Mouse (Mus musculus) liver, postnatal 0 days (tissue): Measurements from ENCODE around the gene Znhit2. TPM values are rescaled to one million over a fixed set of nuclear protein-coding genes. Genes with fewer than 3 reads are reported as not detected.
A peak's percentile ranks its signal among the peaks of the same experiment; 100 is the strongest.

Source experiments
- ATAC-seq: fragments of 200-750 bp; cut with Nextera tagmentation; 2 replicates; pipeline ENCODE4 v1.8.0; 2017; ENCODE audit warnings: mild to moderate bottlenecking, moderate library complexity
- DNase-seq: peaks from one replicate; pipeline ENCODE4 v3.0.0-alpha.2; 2016
- H3K27ac ChIP-seq: fragments of 300-500 bp; sonication (generic); 2 replicates; pipeline ENCODE4 v1.5.1; 2014; ENCODE audit warnings: antibody characterized with exemption, moderate library complexity, mild to moderate bottlenecking, low read depth
- H3K27me3 ChIP-seq: fragments of 300-500 bp; sonication (generic); 2 replicates; pipeline ENCODE4 v1.6.1; 2014; ENCODE audit warnings: low read length, control low read depth, mixed read lengths; ENCODE audit not compliant: insufficient read depth
- H3K36me3 ChIP-seq: fragments of 300-500 bp; sonication (generic); replicated peaks from 2 replicates; pipeline ENCODE4 v1.6.1; 2014; ENCODE audit warnings: mild to moderate bottlenecking, control low read depth, low read length, moderate library complexity, mixed read lengths; ENCODE audit not compliant: insufficient read depth
- H3K4me1 ChIP-seq: fragments of 300-500 bp; sonication (generic); 2 replicates; pipeline ENCODE4 v1.6.1; 2014; ENCODE audit warnings: antibody characterized with exemption, mild to moderate bottlenecking, control low read depth; ENCODE audit not compliant: insufficient read depth
- H3K4me2 ChIP-seq: fragments of 300-500 bp; sonication (generic); 2 replicates; pipeline ENCODE4 v1.6.1; 2014; ENCODE audit warnings: low read depth, mild to moderate bottlenecking, low read length, moderate library complexity, mixed read lengths
- H3K4me3 ChIP-seq: fragments of 300-500 bp; sonication (generic); 2 replicates; pipeline ENCODE4 v1.5.1; 2014; ENCODE audit warnings: low read depth, low read length
- H3K9ac ChIP-seq: fragments of 300-500 bp; sonication (generic); replicated peaks from 2 replicates; pipeline ENCODE4 v1.6.1; 2014; ENCODE audit warnings: mild to moderate bottlenecking, moderate library complexity
- H3K9me3 ChIP-seq: fragments of 300-500 bp; sonication (generic); 2 replicates; pipeline ENCODE4 v1.6.1; 2016; ENCODE audit warnings: mild to moderate bottlenecking, control low read depth, low read length, mixed read lengths
- CTCF ChIP-seq: sonication (generic); IDR thresholded peaks from 2 replicates; pipeline ENCODE4 v1.5.1; 2016; ENCODE audit warnings: antibody characterized with exemption, low read depth
- EP300 ChIP-seq: IDR thresholded peaks from 2 replicates; pipeline ENCODE4 v1.6.1; 2016; ENCODE audit warnings: antibody characterized with exemption, low read depth, mild to moderate bottlenecking
- WGBS: fragments of 180-500 bp; shearing (Covaris S2); extraction: QIAGEN DNeasy Blood & Tissue Kit; methylation state at CpG from one replicate; pipeline ENCODE4 v1.1.7; 2014; ENCODE audit not compliant: insufficient replicate concordance; 5-methylcytosine and 5-hydroxymethylcytosine counted together
- polyA plus RNA-seq: library from polyadenylated mRNA; unstranded; fragments of >200 nt; fragmentation: Nextera tagmentation; extraction: Ambion mirVana; gene quantifications from 2 replicates; pipeline ENCODE4 v1.2.1, GENCODE M21; 2015

The Znhit2 gene
- polyA plus RNA-seq, 1 experiment from 2014 or later, result 30.2 TPM

- ATAC-seq, result peak; percentile 91
- peak within 1 kb of the TSS; percentile 68 for H3K9ac ChIP-seq
Observed at GRCm38 (mm10) chr19:6076564-6077393, 15.8 kb downstream of the Znhit2 start, which contains the start of gene Vps51. Gene Vps51, minus strand, starts transcription at chr19:6077231.

GRCm38 (mm10) chr19:6079983-6080480, 19.0 kb downstream of the Znhit2 start, which contains the start of gene Tmem262:
Gene Tmem262, plus strand, starts transcription at chr19:6080033.
- 84% methylated on average over 12 of the region's 12 CpGs for WGBS
- TF ChIP-seq EP300, result no peak
- no peak for TF ChIP-seq CTCF
- H3K9ac ChIP-seq, result no peak within 1 kb of the TSS
- no peak within 1 kb of the TSS for H3K4me2 ChIP-seq
- no peak for DNase-seq
- H3K4me1 ChIP-seq, result peaks cover 26% of the 10 kb centered on the region
- H3K27ac ChIP-seq, result no peak within 1 kb of the TSS
- no peaks in the 10 kb centered on the region for H3K27me3 ChIP-seq
- peaks cover 27% of the 10 kb centered on the region for H3K36me3 ChIP-seq
- H3K9me3 ChIP-seq, result no peaks in the 10 kb centered on the region
- H3K4me3 ChIP-seq, result no peak within 1 kb of the TSS
- ATAC-seq, result no peak

More at GRCm38 (mm10) chr19:6076564-6077393, 15.8 kb downstream of the Znhit2 start, which contains the start of gene Vps51:
- Histone ChIP-seq H3K36me3 (peaks cover 18% of the 10 kb centered on the region), H3K4me1 (peaks cover 17% of the 10 kb centered on the region), H3K27me3 (no peaks in the 10 kb centered on the region), H3K27ac (peak within 1 kb of the TSS; percentile 79), H3K4me3 (peak within 1 kb of the TSS; percentile 70), H3K4me2 (peak within 1 kb of the TSS; percentile 85), H3K9me3 (no peaks in the 10 kb centered on the region)
- 0 out of 2 replicates have a peak, but pooled peaks have one; percentile 42 for TF ChIP-seq EP300
- no peak for TF ChIP-seq CTCF
- DNase-seq, result peak; percentile 85
- WGBS, result under 1% methylated on average over 33 of the region's 33 CpGs

DNA sequence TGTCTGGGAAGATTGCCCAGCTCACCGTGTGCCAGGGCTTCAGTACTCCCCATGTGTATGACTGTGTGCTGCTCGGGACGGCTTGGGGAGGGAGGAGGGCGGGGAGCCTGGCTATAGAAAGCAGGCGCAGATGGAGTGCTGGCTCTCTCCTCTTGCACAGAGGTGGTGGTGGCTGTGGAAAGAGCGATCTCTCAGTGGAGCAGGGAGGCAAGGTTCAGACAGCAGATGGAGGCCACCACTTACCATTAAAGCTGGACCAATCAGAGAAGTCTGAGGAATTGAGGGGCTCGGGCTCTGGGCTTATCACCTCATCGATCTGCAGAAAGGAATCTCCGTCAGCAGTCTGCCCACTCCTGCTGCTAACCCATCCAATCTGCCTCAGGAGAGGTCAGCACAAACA, 21.2 kb downstream of the Znhit2 start, which contains the start of gene Gm28374:
TSS of gene Gm28374 (minus strand) at position 101 of the 400 bp plus-strand sequence.
- TF ChIP-seq EP300 (no peak), CTCF (no peak)
- H3K27me3 ChIP-seq, result no peaks in the 10 kb centered on the region
- 76% methylated on average over 9 of the region's 9 CpGs for WGBS
- no peak within 1 kb of the TSS for H3K9ac ChIP-seq
- no peak within 1 kb of the TSS for H3K4me2 ChIP-seq
- DNase-seq (no peak), ATAC-seq (no peak)
- H3K9me3 ChIP-seq, result no peaks in the 10 kb centered on the region
- H3K36me3 ChIP-seq, result peaks cover 36% of the 10 kb centered on the region
- peaks cover 28% of the 10 kb centered on the region for H3K4me1 ChIP-seq
- no peak within 1 kb of the TSS for H3K4me3 ChIP-seq
- H3K27ac ChIP-seq, result no peak within 1 kb of the TSS

- H3K27ac ChIP-seq, result peak within 1 kb of the TSS; percentile 70
- peaks cover 21% of the 10 kb centered on the region for H3K4me1 ChIP-seq
- peak; percentile 92 for ATAC-seq
- H3K9ac ChIP-seq, result peak within 1 kb of the TSS; percentile 85
- DNase-seq, result peak; percentile 97
- peak within 1 kb of the TSS; percentile 98 for H3K4me2 ChIP-seq
- WGBS, result under 1% methylated on average over 58 of the region's 58 CpGs
- H3K27me3 ChIP-seq, result no peaks in the 10 kb centered on the region
- peaks cover 55% of the 10 kb centered on the region for H3K36me3 ChIP-seq
- no peaks in the 10 kb centered on the region for H3K9me3 ChIP-seq
- TF ChIP-seq EP300, result peak; percentile 68; the same call in 1 of the 2 replicates
- no peak for TF ChIP-seq CTCF
- peak within 1 kb of the TSS; percentile 93 for H3K4me3 ChIP-seq
Observed at GRCm38 (mm10) chr19:6084478-6085248, 23.7 kb downstream of the Znhit2 start, which contains the start of the genes Zfpl1 and Cdca5. Gene Zfpl1, minus strand, starts transcription at chr19:6084956. Gene Cdca5, plus strand, starts transcription at chr19:6084983.

GRCm38 (mm10) chr19:6085417-6085879, 24.5 kb downstream of the Znhit2 start:
- Histone ChIP-seq H3K36me3 (peaks cover 56% of the 10 kb centered on the region), H3K9me3 (no peaks in the 10 kb centered on the region), H3K4me1 (peaks cover 21% of the 10 kb centered on the region), H3K4me3 (peak overlapping the region; percentile 93), H3K4me2 (peak overlapping the region; percentile 98), H3K27ac (peak overlapping the region; percentile 70), H3K27me3 (no peaks in the 10 kb centered on the region), H3K9ac (peak overlapping the region; percentile 85)
- ATAC-seq, result peak; percentile 76
- WGBS, result 2% methylated on average over 17 of the region's 17 CpGs
- DNase-seq, result peak; percentile 80
- TF ChIP-seq CTCF, result no peak
- TF ChIP-seq EP300, result no peak

DNA sequence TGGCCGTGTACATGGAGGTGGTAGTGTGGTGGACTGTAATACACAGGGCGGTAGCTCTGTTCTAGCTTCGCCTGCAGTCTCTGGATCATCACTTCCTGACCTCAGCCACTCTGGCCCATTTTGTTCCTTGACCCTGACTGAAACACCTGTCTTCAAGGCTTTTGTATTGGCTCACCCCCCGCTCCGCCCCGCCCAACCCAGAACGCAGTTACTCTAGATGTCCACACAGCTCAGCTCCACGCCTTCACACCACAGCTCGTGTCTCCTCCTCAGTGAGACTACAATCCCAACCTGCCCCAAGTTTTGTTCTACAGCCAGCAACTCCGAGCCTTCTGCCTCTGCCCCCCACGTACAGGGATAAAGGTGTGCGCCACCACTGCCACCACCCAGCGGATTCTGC, 27.8 kb downstream of the Znhit2 start:
- ATAC-seq, result no peak
- no peak for DNase-seq
- no peak overlapping the region for H3K27ac ChIP-seq
- H3K36me3 ChIP-seq, result peaks cover 57% of the 10 kb centered on the region
- 92% methylated on average over 13 of the region's 13 CpGs for WGBS
- no peaks in the 10 kb centered on the region for H3K9me3 ChIP-seq
- no peak overlapping the region for H3K4me2 ChIP-seq
- peaks cover 17% of the 10 kb centered on the region for H3K4me1 ChIP-seq
- TF ChIP-seq EP300, result no peak
- TF ChIP-seq CTCF, result no peak
- no peak overlapping the region for H3K9ac ChIP-seq
- H3K27me3 ChIP-seq, result no peaks in the 10 kb centered on the region
- no peak overlapping the region for H3K4me3 ChIP-seq
